Mouse (Mus musculus) liver, embryonic 14.5 days (tissue): Measurements from ENCODE around the gene Ccer2. TPM values are rescaled to one million over a fixed set of nuclear protein-coding genes. Genes with fewer than 3 reads are reported as not detected.

Experiments used
- ATAC-seq: fragments of 200-750 bp; cut with Nextera tagmentation; 2 replicates; pipeline ENCODE4 v1.8.0; 2017; ENCODE audit warnings: moderate number of reproducible peaks, mild to moderate bottlenecking, moderate library complexity; ENCODE audit not compliant: insufficient read depth
- DNase-seq, 3 experiments: peaks; one replicate each; pipeline ENCODE4 v3.0.0-alpha.2; 2012 to 2013; ENCODE audit warnings: low read depth in 3 of 3, low spot score in 3 of 3
- H3K27ac ChIP-seq: fragments of 300-500 bp; sonication (generic); 2 replicates; pipeline ENCODE4 v1.5.1; 2014; ENCODE audit warnings: moderate library complexity, mild to moderate bottlenecking, control low read depth, inconsistent platforms
- H3K27me3 ChIP-seq: fragments of 300-500 bp; sonication (generic); 2 replicates; pipeline ENCODE4 v1.6.1; 2014; ENCODE audit warnings: mild to moderate bottlenecking, low read length, moderate library complexity; ENCODE audit not compliant: control insufficient read depth, insufficient read depth
- H3K36me3 ChIP-seq: fragments of 300-500 bp; sonication (generic); replicated peaks from 2 replicates; pipeline ENCODE4 v1.6.1; 2014; ENCODE audit warnings: low read depth; ENCODE audit not compliant: control insufficient read depth, insufficient read depth
- H3K4me1 ChIP-seq, 2 experiments: fragments of 200-500 bp in 1 of 2; fragments of 300-500 bp in 1 of 2; sonication (generic) in 1 of 2; replicated peaks; 2 replicates each; pipeline ENCODE4 v1.6.1; 2012 to 2014; ENCODE audit warnings: antibody characterized with exemption in 1 of 2, inconsistent platforms in 1 of 2, low read length in 1 of 2; ENCODE audit not compliant: control insufficient read depth in 2 of 2, insufficient read depth in 2 of 2
- H3K4me2 ChIP-seq: fragments of 300-500 bp; sonication (generic); 2 replicates; pipeline ENCODE4 v1.6.1; 2014; ENCODE audit warnings: low read depth, mild to moderate bottlenecking, control low read depth, moderate library complexity
- H3K4me3 ChIP-seq, 2 experiments: fragments of 200-500 bp in 1 of 2; fragments of 300-500 bp in 1 of 2; sonication (generic) in 1 of 2; 2 replicates each; pipeline ENCODE4 v1.5.1; 2012 to 2014; ENCODE audit warnings: low read depth in 2 of 2, low read length in 2 of 2, mild to moderate bottlenecking in 2 of 2, control low read depth in 1 of 2, inconsistent platforms in 1 of 2, moderate library complexity in 1 of 2; ENCODE audit not compliant: insufficient read depth in 1 of 2
- H3K9ac ChIP-seq: fragments of 300-500 bp; sonication (generic); replicated peaks from 2 replicates; pipeline ENCODE4 v1.6.1; 2014; ENCODE audit warnings: mild to moderate bottlenecking, control low read depth, moderate library complexity
- H3K9me3 ChIP-seq: fragments of 300-500 bp; sonication (generic); 2 replicates; pipeline ENCODE4 v1.6.1; 2016; ENCODE audit warnings: low read length, mixed read lengths; ENCODE audit not compliant: control insufficient read depth
- CTCF ChIP-seq: IDR thresholded peaks from 2 replicates; pipeline ENCODE4 v1.5.1; 2016; ENCODE audit warnings: antibody characterized with exemption, low read depth, control low read depth
- EP300 ChIP-seq: IDR thresholded peaks from 2 replicates; pipeline ENCODE4 v1.6.1; 2016; ENCODE audit warnings: antibody characterized with exemption, low read depth
- WGBS: fragments of 180-500 bp; shearing (Covaris S2); extraction: QIAGEN DNeasy Blood & Tissue Kit; methylation state at CpG from one replicate; pipeline ENCODE4 v1.1.7; 2014; ENCODE audit not compliant: insufficient replicate concordance; 5-methylcytosine and 5-hydroxymethylcytosine counted together
- polyA plus RNA-seq, 2 experiments: library from polyadenylated mRNA; depleted of rRNA in 1 of 2; stranded (reverse) in 1 of 2; unstranded in 1 of 2; fragments of >200 nt; fragmentation: Nextera tagmentation in 1 of 2; extraction: Ambion mirVana in 1 of 2; gene quantifications; 2 replicates each; pipeline versions ENCODE4 v1.2.1 to v1.2.3; 2012 to 2014

Gene Ccer2
- polyA plus RNA-seq, 2 experiments = not detected

DNA sequence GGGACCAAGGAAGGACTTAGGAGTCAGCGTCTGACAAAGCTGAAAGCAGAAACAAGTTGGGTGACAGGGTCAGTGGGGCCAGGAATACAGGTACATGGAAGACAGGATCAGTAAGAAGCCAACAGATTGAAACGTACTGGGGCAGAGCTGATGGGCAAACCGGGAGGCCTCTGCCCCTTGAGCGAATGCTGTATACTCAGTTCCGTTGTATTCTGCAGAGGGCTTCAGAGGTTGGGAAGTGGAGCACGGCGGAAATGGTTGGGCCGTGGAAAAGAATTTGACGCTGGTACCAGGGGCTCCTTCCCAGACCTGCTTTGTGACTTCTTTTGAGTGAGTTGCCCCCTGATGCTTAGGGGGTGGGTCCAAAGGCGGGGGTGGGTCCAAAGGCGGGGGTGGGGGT is 22.8 kb upstream of the Ccer2 start:
- peak; percentile 30; the same call in 1 of the 2 replicates for ATAC-seq
- H3K4me1 ChIP-seq = peaks cover 0 to 9% of the 10 kb centered on the region in 2 experiments; a peak in 3 of 4 replicates
- H3K9me3 ChIP-seq = peaks cover 3% of the 10 kb centered on the region
- H3K27me3 ChIP-seq = no peaks in the 10 kb centered on the region
- TF ChIP-seq EP300 = no peak
- no peak for TF ChIP-seq CTCF
- WGBS = 13% methylated on average over 11 of the region's 11 CpGs
- DNase-seq = no peak
- peak overlapping the region; percentile 64 for H3K4me2 ChIP-seq
- H3K36me3 ChIP-seq = no peaks in the 10 kb centered on the region
- no peak overlapping the region for H3K27ac ChIP-seq
- no peak overlapping the region; the same call in 1 of the 2 replicates for H3K9ac ChIP-seq
- H3K4me3 ChIP-seq = peak overlapping the region; percentile 37 to 38

DNA sequence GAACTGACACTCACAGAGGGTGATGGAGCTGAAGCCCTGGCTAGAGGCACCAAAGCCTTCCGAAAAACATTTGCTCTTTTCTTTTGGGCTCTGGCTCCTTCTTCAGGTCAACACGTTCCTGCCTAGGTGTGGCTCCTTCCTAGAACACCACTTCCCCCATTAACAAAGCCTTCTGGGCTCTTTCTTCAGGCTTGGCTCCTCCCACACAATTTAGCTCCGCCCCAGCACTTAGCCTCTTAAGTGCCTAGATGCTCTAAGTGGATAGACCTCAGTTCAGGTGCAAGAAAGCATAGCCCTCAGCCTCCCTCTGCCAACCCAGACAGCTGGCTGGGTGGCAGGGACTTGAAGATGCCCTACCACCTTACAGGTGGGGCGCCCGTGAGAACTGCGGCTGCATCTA is 20.3 kb upstream of the Ccer2 start:
- Histone ChIP-seq H3K4me1 (peaks cover 0 to 9% of the 10 kb centered on the region in 2 experiments; a peak in 3 of 4 replicates), H3K27me3 (no peaks in the 10 kb centered on the region), H3K4me2 (no peak overlapping the region), H3K9me3 (peaks cover 3% of the 10 kb centered on the region), H3K4me3 (no peak overlapping the region), H3K27ac (no peak overlapping the region), H3K9ac (no peak overlapping the region), H3K36me3 (peaks cover 3% of the 10 kb centered on the region; the same call in 1 of the 2 replicates)
- ATAC-seq (no peak), DNase-seq (no peak)
- TF ChIP-seq EP300 (no peak), CTCF (no peak)
- WGBS = 71% methylated on average over 6 of the region's 6 CpGs

GRCm38 (mm10) chr7:28739829-28740228 is 16.1 kb upstream of the Ccer2 start:
- H3K9me3 ChIP-seq = no peaks in the 10 kb centered on the region
- no peak for TF ChIP-seq EP300
- no peak for TF ChIP-seq CTCF
- H3K36me3 ChIP-seq = peaks cover 3% of the 10 kb centered on the region; the same call in 1 of the 2 replicates

GRCm38 (mm10) chr7:28740949-28741348 is 15.0 kb upstream of the Ccer2 start:
- Histone ChIP-seq H3K4me1 (peaks cover 6 to 13% of the 10 kb centered on the region in 2 experiments), H3K27me3 (no peaks in the 10 kb centered on the region), H3K36me3 (peaks cover 3% of the 10 kb centered on the region), H3K27ac (peak overlapping the region; percentile 59), H3K4me2 (peak overlapping the region; percentile 93), H3K4me3 (peak overlapping the region; percentile 77 to 88), H3K9ac (peak overlapping the region; percentile 94), H3K9me3 (no peaks in the 10 kb centered on the region)
- DNase-seq = no peak
- no peak for ATAC-seq
- no peak for TF ChIP-seq EP300
- peak; percentile 21; the same call in 1 of the 2 replicates for TF ChIP-seq CTCF
- 29% methylated on average over 9 of the region's 9 CpGs for WGBS

More at GRCm38 (mm10) chr7:28739829-28740228, 16.1 kb upstream of the Ccer2 start:
- Histone ChIP-seq H3K4me1 (peaks cover 6 to 13% of the 10 kb centered on the region in 2 experiments), H3K27me3 (no peaks in the 10 kb centered on the region), H3K4me2 (no peak overlapping the region), H3K4me3 (no peak overlapping the region), H3K9ac (no peak overlapping the region), H3K27ac (no peak overlapping the region)
- DNase-seq (no peak), ATAC-seq (no peak)
- 84% methylated on average over 21 of the region's 21 CpGs for WGBS

- H3K36me3 ChIP-seq = peaks cover 3% of the 10 kb centered on the region
- 2% methylated on average over 13 of the region's 13 CpGs for WGBS
- TF ChIP-seq CTCF = no peak
- no peak for TF ChIP-seq EP300
These were observed 14.6 kb upstream of the Ccer2 start for GRCm38 (mm10) chr7:28741368-28741708.

More at GRCm38 (mm10) chr7:28741368-28741708, 14.6 kb upstream of the Ccer2 start:
- peak; percentile 22 for ATAC-seq
- no peak for DNase-seq
- Histone ChIP-seq H3K9me3 (no peaks in the 10 kb centered on the region), H3K4me3 (peak overlapping the region; percentile 77 to 88), H3K9ac (peak overlapping the region; percentile 94), H3K4me2 (peak overlapping the region; percentile 93), H3K27ac (peak overlapping the region; percentile 59), H3K27me3 (no peaks in the 10 kb centered on the region), H3K4me1 (peaks cover 6 to 13% of the 10 kb centered on the region in 2 experiments)
